Mouse (Mus musculus) T-cell, adult 66 days (primary cell): ENCODE data around the gene Lrrc14b. TPM values are rescaled to one million over a fixed set of nuclear protein-coding genes. Genes with fewer than 3 reads are reported as not detected.

ENCODE experiments used
- total RNA-seq, 2 experiments: library from RNA; stranded (reverse); gene quantifications; 3 replicates in 1 of 2; 4 replicates in 1 of 2; pipeline ENCODE4 v1.2.4; 2023

The Lrrc14b gene
- total RNA-seq: not detected

DNA sequence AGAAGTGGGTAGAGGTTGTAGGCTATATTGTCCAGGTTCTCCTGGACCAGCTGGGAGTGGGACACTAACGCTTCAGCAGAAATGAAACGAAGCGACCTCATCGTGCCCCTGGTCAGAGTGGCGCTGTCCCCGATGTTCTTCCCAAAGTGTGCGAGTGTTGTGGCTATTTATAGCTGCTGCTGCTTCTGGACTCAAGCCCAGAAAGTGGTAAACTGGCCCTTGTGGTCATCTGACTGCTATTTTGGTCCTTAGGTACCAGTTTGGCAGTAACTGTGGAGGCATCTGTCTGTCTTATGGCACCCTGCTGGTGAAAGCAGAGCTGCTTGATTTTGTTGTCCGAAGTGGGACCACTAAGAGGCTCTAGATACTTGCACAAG lies at the start of gene Lrrc14b:
Gene Lrrc14b, minus strand, starts transcription at position 147 of the 377 bp plus-strand sequence.

DNA sequence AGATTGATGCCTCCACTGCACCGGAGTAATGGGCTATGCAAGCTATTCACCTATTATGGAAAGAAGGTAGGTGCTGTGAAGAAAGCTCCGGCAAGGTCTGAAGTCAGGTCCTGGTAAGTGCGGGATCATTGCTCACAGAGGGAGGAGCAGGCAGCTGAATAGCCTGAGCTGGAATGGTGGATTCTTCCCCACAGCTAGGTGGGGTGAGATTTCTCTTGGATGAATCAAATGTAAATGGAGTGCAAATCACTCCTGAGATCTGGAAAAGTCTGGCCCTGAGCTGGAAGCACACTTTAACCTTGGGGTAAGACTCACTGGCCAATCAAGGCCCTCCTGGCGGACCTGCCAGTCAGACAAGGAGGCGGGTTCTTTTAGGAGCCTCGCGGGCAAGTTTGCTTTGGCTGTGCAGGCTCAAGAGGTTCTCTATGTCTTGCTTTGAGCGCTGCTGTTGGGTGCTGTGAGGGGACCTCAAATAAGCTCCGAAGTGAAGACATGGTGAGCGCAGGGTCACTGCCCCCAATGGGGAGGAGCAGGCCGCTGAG lies 35.6 kb upstream of the Lrrc14b start, which contains the start of gene Ftl1-ps1:
Gene Ftl1-ps1, plus strand, starts transcription at position 397 of the 542 bp plus-strand sequence.

DNA sequence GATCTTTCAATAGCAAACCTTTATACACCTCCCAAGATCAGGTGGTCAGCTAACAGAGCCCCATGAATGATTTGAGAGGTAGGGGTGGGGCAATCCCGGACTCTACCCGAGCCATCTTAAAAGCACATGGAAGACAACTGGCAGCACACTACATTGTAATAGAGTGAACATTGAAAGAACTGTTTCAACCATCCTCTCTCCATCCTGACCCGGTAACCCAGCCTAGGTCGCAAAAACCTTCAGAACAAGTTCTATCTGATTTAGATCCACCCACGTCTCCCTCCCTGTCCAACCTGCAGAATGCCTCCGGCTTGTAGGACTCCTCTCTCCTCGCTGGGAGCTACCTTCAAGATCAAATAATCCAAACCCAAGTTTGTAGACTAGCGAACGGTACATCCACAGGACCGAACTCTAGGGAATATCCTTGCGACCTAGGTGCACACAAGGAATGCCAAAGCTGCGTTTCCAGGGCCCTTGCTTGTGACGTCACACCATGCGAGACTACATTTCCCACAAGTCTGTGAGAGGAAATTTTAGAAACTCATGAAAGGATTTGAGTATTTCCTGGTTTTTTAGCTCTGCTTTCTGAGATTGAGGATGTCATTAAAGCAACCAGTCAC lies 26.7 kb upstream of the Lrrc14b start, which contains the start of gene Zfp72:
Gene Zfp72, minus strand, starts transcription at position 466 of the 620 bp plus-strand sequence.

DNA sequence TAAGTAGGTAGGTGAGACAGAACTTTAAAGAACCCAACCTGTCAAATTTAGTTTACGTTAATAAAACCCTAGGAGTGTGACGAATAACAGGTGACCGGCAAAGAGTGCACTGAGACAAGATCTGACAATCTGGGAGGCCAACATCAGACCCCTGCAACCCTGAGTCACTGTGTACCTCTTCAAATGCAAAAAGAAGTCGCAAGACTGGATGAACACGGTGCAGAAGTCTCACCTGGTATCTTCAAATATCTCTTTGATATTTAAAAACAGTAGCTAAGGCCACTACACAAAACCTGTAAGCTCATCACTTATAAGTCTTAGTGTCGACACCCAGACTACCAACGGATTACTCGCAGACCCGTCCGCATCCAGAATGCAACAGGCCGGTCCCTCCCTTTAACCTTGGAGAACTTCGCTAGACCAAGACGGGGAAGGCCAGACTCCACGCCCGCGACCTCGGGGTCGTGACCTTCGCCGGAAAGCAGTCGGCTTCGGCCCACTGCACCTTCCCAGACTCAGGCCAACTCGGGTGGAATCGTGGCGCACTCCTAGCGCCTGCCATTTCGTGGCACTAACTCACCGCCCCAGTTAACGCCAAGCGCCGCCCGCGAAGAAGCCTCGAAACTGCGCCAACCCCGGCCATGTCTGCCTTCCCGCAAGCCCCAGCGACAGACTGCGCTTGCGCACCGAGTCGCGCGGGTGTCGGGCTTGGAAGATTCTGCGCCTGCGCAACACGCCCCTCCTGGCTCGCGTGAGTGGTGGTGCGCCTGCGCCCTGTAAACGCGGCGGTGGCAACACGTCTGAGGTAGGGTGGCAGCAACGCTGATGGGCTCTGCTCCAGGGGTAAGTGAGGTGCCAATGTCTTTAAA lies 14.0 kb downstream of the Lrrc14b start, which contains the start of the genes Sdha and Ccdc127:
Gene Sdha, minus strand, starts transcription at position 715 of the 869 bp plus-strand sequence.
Gene Ccdc127, plus strand, starts transcription at position 744 of the 869 bp plus-strand sequence.

DNA sequence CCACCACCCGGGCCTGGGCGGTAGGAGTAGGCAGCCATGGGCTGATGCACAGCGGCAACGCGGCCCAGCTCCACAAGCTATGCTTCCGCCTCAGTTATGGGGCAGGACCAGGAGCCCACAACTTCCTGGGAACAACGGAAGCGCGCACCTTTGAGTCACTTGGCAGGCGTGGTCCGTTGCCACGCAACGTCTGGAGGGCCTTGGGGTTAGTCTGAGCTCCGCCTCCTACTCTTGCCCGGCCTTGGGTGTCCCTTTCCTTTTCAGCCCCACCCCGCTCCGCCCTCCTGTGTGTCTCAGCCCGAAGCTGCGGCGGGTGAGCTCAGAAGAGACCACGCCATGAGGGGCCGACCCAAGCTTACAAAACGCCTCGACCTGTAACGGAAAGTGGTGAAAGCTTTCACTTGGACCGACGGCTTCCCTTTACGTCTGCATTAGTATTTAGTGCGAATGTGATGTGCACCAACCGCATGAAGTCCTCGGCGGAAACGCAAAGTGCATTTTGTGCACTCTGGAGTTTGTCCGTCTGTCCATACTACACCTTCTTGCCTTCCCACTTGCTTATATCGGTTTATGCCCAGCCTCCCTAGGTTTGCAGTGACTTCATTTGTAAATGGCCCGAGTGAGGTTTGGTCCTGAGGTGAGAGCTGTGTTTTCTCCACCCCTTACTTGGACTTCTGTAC lies 46.5 kb downstream of the Lrrc14b start, which contains the start of gene Pdcd6:
Gene Pdcd6, minus strand, starts transcription at position 411 of the 680 bp plus-strand sequence.

Other genes with a start within 250 kb of the Lrrc14b start
- gene Slc9a3, start 242.5 kb downstream of the Lrrc14b start, total RNA-seq: not detected
- 10 to 100 TPM; 51.2 to 52.2 TPM for gene Exoc3, start 155.3 kb downstream of the Lrrc14b start, total RNA-seq
- gene Ahrr, start 71.7 kb downstream of the Lrrc14b start, total RNA-seq: 1 to 10 TPM in 1 of 2 experiments, not detected in 1; 2.7 TPM
- gene Pdcd6, start 46.4 kb downstream of the Lrrc14b start, total RNA-seq: 100 to 1,000 TPM; 126 to 138 TPM
- 100 to 1,000 TPM; 175 to 182 TPM for gene Sdha, start 13.7 kb downstream of the Lrrc14b start, total RNA-seq
- gene Ccdc127, start 13.7 kb downstream of the Lrrc14b start, total RNA-seq: 10 to 100 TPM; 21.5 to 29.9 TPM
- 1 to 10 TPM in 1 of 2 experiments, under 1 TPM in 1; 0.50 to 2.3 TPM for gene Zfp72, start 26.8 kb upstream of the Lrrc14b start, total RNA-seq
- 100 to 1,000 TPM; 378 to 399 TPM for gene Ftl1-ps1, start 35.7 kb upstream of the Lrrc14b start, total RNA-seq
- gene Zfp825, start 130.0 kb upstream of the Lrrc14b start, total RNA-seq: 10 to 100 TPM; 10.3 to 10.5 TPM